Mouse (Mus musculus) granulocyte monocyte progenitor cell, adult 5-6 weeks (primary cell): ENCODE results near the gene Psmd9. TPM values are rescaled to one million over a fixed set of nuclear protein-coding genes. Genes with fewer than 3 reads are reported as not detected.
"Not testable (repeated sequence)": the region's sequence is repeated elsewhere in the genome, so short reads cannot be mapped to it uniquely, and the experiment has no call there.

Experiments
- ATAC-seq: replicated peaks from 2 replicates; pipeline ENCODE4 v1.8.0; 2016; ENCODE audit warnings: mild to moderate bottlenecking, moderate TSS enrichment, inconsistent platforms; ENCODE audit not compliant: poor library complexity, severe bottlenecking
- total RNA-seq, 2 experiments: library from RNA; stranded (forward) in 1 of 2; stranded (reverse) in 1 of 2; fragments of 200-712, 200-1000 nt in 1 of 2; fragments of >200 nt in 1 of 2; fragmentation: Nextera tagmentation in 1 of 2; gene quantifications; 2 replicates each; pipeline ENCODE4 v1.2.3; 2014 to 2017

Gene Psmd9
- total RNA-seq, 2 experiments from 2014 or later, result 25.2 to 26.5 TPM

DNA sequence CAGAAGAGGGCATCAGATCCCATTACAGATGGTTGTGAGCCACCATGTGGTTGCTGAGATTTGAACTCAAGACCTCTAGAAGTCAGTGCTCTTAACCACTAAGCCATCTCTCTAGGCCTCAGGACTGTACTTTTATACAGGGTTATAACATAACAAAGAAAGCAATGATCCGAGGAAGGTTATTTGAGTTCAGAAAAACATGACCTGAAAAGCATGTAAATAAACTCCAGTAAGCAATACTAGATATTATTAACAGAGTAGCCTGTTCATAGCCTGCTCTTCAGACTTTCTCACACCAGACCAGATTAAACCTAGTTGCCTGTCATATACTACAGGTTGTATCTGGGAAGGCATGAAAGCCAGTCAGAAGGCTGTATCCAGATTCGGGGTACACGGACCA lies 18.1 kb downstream of the Psmd9 start:
- no peak for ATAC-seq

DNA sequence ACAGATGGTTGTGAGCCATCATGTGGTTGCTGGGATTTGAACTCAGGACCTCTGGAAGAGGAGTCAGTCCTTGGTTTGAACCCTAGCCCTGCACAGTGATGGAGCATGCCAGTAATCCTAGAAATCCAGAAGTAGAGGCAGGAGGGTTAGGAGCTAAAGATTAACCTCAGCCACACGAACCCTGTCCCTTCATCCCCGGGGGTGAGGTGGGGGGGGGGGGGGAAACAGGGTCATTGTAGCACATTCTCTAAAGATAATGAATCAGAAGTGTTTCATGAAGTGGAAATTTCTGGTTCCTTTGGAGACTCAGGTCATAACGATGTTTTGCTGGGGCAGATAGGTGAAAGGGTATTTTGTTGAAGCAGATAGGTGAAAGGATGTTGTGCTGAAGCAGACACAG lies 21.7 kb downstream of the Psmd9 start:
- no peak for ATAC-seq

DNA sequence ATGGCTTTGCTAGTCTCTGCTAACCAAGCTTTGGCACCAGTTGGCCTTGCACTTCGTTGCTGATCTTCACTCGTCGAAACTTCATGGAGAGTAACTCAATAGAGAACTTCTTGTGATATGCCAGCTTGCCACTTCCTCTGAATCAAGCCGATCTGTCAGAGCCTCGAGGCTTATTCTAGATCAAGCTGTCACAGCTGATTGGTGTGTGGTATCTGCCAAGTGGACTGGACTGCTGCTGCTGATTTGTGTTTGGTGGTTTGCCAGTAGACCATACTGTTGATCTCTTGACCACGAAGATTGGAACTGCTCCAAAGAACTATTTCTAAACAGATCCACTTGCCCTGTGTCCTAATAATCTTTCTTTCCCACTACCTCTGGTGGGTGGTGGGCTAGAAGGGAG lies 22.2 kb downstream of the Psmd9 start:
- no peak for ATAC-seq

DNA sequence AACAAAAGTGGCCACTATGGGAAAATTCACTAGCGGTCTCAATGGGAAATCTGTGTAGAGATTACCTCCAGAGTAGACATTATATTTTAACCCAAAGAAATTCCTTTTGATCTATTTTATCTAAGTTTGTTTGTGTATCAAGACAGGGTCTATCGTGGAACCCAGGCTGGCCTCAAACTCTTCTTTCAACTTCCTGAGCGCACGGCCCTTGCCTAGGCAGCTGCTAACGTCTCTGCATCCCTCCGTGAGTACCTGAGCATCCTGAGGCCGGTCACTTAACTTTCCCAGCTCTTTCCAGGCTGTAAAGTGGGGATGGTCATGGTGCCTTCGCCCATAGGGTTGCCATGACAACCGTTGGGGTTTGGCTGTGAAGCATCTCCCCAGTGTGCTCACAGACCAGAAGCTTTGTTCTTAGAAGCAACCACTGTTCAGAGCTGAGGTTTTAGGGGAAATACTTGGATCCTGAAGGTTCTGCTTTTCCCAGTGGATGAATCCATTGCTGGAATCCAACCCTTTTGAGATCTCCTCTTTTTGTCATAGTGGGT lies 23.5 kb downstream of the Psmd9 start:
- ATAC-seq, result no peak

DNA sequence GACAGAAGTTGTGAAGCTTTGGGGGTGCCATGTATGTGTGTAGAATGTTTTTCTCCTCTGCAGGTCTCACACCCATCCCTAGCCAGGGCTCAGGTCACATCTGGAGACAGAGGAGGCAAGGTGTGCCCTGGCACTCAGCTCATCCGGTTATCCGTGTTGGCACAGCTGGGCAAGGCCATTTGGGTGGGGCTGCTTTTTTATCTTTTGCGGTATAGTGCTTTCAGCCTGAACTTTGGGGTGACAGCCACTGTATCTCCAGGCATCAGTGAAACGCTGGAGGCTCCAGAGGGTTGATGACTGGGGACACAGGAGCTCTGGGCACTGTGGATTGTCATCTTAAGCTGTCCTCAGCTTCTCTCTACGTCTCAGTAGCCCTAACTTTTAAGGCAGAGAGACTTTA lies 24.2 kb downstream of the Psmd9 start:
- no peak for ATAC-seq

DNA sequence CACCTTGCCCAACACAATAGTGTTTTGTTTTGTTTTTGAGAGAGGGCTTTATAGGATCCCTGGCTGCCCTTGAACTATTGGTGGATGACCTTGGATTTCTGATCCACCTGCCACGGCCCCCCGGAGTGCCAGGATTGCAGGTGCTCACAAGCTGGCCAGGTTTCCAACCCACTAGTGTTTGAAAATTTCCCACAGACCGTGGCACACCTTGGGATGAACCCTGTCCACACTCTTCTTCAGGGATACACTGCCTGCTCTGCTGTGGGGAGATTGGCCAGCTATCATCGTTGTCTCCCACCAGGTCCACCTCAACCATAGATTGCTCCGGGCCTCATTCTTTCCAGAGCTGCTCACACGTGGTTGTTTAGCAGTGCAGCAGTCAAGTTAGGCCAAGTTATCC lies 25.6 kb downstream of the Psmd9 start:
- ATAC-seq, result no peak

DNA sequence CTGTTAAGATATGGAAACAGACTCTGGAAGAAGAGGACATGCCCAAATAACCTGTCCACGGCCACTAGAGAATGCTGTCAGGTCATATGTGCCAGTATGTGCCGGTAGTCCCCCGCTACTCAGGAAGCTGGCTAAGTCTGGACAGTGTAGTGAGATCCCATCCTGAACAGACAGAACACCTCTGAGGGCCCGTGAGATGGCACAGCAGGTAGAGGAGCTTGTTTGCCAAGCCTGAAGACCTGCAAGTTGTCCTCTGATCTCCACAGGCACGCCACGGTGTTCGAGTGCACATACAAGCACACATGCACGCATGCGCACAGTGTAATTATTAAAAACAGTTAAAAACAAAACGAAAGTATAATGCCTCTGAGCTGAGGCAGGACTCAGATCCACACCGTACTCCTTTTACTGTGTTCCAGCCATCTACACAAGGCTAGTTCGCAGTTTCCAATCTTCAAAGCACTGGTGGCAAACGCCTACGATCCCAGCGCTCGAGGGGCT lies 26.3 kb downstream of the Psmd9 start:
- ATAC-seq, result no peak

DNA sequence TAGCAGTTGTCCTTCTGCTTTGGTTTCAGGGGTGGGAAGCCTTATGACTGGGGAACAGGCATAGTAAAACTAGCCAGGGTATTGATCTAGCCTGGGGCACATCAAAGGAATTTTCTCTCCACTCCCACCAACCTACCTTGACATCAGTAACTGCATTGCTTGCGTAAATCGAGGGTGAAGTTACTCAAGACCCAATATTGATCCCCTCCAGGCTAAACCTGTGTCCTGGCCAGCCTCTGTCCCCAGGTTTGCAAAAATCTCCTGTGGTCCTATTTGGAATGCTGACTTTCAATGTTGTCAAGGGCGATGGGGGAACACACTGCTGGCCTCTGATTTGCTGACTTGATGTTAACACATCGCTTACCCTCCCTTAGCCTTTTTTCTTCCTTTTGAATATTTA lies 27.5 kb downstream of the Psmd9 start:
- no peak for ATAC-seq

DNA sequence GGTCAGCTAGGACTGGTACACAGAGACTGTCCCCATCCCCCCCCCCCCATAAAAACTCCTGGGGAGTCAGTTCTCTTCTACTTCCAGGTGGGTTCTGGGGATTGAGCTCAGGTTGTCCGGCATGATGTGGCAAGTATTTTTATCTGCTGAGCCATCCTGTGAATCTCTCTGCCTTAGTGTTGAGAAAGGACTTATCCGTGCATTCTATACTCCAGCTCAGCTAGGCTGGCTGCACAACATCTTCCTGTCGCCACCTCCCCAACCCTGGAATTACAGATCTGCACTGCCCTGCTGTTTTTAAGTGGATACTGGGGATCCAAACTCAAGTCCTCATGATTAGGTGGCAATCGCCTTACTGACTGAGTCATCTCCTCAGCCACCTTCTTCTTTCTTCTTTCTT lies 29.3 kb downstream of the Psmd9 start:
- ATAC-seq, result no peak

DNA sequence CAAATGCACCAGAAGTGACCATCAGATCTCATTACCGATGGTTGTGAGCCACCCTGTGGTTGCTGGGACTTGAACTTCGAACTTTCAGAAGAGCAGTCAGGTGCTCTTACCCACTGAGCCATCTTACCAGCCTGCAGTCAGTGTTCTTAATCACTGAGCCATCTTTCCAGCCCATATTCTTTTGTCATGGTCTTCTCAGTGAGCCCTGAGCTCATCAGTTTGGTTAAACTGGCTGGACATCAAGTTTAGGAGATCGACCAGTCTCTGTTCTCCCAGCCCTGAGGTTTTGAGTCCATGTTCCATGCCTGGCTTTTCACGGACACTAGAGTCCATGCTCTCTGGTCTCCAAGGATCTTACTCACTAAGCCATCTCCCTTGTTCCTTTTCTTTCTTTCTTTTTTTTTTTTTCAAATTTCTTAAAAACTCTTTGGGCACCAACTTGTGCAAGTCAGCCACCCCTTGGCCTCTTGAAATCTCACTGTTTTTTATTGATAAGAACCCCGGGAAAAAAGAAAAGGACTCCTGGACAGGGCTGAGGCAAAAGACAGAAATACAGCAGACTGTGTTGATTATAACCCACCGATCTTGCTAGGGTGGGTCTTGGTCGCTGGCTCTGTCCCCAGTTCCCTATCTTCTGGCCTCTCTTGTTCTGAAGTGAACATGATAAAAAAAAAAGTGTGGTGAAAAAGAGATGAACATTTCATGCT lies 31.8 kb downstream of the Psmd9 start:
- ATAC-seq, result not testable (repeated sequence)

DNA sequence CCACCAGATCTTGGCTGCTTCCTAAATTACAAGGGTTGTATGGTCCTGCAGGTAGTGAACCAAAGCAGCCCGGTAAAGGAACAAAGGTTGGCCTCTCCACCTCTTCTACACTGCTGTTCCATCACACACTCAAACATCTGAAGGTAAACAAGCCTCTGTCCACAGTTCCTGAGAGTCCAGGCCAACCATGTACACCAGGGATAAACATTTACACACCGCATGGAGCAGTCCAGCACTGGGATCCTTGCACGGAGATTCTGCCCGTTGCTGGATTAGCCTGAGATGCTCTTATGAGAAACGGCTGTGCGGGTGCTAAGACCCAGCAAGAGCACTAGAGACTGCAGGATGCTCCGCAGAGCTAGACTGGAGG lies 32.3 kb downstream of the Psmd9 start:
- ATAC-seq, result no peak

DNA sequence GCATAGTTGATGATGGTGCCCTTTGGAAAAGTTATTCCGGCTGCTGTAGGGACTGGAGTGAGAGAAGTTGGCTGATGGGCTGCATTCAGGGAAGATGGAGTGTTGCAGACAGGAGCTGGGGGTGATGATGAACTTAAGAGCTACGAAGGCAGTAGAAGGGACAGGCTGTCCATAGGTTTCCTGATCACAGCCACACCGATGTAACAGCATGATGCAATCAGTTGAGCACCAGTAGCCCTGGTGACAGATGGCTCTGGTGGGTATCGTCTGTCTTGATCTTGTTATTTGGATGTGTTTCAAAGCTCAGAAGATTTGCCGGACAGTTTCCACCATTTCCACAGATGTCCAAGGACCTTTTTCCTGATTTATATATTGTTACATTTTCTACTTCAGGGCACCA lies 32.8 kb downstream of the Psmd9 start:
- no peak for ATAC-seq

DNA sequence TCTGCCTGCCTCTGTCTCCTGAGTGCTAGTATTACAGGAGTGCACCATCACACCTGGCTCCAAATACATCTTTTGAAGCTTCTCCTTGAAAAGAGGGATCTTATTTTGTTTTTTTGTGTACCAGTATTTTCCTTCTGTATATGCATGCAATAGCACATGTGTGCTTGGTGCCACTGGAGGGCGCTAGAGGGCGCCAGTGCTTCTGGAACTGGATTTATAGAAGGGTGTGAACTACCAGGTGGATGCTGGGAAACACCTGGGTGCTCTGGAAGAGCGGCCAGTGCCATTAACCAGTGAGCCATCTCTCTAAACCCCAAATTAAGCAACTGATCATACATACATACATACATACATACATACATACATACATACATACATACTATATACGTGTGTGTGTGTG lies 33.6 kb downstream of the Psmd9 start:
- ATAC-seq, result not testable (repeated sequence)

DNA sequence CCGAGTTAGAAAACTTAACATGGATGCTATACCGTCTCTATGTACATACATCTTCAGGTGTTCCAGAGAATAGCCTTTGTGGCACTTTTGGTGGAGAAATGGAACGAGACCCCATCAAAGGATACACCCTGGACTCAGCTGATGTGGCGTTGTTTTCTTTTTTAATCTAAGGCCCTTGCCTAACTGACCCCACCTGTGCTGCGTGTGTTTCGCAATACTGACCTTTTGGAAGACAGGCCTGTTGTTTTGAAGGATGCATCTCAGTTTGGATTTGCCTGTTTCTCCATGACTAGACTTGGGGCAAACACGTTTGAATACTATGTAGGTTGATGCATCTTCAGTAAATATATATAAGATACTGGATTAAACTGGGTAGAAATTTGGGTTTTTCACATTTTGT lies 34.4 kb downstream of the Psmd9 start:
- ATAC-seq, result not testable (repeated sequence)

DNA sequence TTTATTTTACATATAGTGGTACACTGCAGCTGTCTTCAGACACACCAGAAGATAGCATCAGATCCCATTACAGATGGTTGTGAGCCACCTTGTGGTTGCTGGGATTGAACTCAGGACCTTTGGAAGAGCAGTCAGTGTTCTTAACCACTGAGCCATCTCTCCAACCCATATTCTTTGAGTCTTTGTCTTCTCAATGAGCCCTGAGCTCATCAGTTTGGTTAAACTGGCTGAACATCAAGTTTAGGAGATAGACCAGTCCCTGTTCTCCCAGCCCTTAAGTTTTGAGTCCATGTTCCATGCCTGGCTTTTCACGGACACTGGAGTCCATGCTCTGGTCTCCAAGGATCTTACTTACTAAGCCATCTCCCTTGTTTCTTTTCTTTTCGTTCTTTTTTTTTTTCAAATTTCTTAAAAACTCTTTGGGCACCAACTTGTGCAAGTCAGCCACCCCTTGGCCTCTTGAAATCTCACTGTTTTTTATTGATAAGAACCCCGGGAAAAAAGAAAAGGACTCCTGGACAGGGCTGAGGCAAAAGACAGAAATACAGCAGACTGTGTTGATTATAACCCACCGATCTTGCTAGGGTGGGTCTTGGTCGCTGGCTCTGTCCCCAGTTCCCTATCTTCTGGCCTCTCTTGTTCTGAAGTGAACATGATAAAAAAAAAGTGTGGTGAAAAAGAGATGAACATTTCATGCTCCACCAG lies 53.3 kb downstream of the Psmd9 start:
- peak; percentile 40 for ATAC-seq

DNA sequence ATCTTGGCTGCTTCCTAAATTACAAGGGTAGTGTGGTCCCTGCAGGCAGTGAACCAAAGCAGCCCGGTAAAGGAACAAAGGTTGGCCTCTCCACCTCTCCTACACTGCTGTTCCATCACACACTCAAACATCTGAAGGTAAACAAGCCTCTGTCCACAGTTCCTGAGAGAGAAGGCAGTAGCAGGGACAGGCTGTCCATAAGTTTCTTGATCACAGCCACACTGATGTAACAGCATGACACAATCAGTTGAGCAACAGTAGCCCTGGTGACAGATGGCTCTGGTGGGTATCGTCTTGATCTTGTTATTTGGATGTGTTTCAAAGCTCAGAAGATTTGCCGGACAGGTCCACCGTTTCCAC lies 53.8 kb downstream of the Psmd9 start:
- peak; percentile 92 for ATAC-seq

DNA sequence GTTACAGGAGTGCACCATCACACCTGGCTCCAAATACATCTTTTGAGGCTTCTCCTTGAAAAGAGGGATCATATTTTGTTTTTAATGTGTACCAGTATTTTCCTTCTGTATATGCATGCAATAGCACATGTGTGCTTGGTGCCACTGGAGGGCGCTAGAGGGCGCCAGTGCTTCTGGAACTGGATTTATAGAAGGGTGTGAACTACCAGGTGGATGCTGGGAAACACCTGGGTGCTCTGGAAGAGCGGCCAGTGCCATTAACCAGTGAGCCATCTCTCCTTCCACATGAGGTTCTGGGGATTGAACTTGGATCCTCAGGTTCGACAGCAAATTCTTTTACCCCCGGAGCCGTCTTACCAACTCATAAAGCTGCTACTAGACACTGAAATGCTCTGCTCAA lies 54.6 kb downstream of the Psmd9 start:
- not testable (repeated sequence) for ATAC-seq

DNA sequence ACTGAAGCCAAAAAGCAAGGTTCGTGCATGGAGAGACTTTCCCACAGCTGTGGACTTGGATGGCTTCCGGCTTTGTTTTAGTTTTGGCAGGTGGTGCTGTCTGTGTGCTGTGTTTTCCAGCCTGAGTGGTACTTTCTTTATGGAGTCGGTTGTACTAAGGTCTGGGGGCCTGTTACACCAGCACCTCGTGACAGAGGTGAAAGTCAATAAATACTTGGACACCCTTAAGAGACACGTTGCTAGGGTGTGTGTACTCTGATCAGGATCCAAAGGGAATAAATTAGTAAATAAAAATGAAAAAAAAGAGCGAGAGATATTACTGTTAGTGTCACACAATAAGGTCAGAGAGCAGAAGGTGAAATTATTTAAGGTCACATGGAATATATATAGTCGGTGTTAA lies 57.6 kb downstream of the Psmd9 start:
- ATAC-seq, result no peak

DNA sequence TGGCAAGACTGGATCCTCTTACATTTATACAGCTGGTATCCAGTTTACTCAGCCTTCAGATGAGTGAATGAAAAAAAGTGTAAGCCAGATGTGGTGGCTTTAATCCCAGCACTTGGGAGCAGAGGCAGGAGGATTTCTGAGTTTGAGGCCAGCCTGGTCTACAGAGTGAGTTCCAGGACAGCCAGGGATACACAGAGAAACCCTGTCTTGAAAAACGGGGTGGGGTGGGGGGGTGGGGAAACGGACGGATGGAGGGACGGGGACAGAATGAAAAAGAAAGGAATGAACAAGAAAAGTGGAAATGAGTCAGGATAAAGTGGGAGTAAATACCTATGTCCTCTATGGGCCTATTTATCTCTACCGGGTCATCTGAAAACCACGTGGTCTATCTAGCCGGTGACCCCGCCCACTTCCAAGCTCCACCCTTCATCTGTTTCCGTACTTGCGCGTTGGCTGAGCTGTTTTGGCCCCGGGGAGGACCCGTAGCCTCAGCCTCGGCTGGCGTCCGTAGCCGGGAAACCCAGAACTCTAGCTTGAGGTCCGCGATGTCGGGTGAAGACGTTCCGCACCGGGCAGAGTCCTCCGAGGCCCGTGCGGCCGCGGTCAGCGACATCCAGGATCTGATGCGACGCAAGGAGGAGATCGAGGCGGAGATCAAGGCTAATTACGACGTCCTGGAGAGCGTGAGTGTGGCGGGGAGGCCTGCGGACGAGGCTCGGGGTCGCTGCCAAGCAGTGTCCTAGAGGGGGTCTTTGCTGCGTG lies 58.7 kb downstream of the Psmd9 start:
- peak; percentile 96 for ATAC-seq

DNA sequence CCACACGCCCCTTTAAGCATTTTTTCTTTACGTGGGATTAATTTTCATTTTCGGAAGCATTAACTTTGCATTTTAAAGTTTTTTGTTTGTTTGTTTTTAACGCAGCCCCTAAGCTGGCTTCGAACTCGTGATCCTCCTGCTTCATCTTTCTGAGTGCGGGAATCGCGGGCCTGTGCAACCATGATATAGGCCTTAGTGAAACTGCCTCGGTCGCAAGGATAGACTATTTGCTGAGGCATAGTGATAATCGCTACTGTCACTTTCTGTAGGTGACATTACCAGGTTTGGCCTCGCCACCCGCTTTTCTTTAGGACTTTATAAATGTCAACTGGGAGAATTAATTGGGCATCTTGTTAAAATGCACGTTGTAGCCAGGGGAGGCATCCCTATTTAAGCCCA lies 59.3 kb downstream of the Psmd9 start:
- ATAC-seq, result no peak

DNA sequence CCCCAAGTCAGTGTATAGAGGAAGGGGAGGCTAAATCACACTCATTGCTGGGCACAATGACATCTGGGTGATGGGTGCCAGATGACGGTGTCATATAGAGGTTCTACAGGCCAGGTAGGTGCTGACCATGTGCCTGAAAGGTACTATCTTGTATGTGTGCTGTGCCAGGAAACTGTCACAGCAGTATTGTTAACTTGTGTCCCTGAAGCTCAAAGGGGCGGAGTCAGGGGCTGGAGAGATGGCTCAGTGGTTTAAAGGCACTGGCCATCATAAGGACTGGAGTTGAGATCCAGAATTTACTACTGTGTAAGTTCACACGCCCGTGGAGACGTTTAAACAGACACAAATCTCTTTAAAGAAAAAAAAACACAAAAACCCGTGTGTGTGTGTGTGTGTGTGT lies 60.1 kb downstream of the Psmd9 start:
- ATAC-seq, result no peak
